Mouse (Mus musculus) heart, postnatal 14 days (tissue): ENCODE measurements around the gene Sclt1. TPM values are rescaled to one million over a fixed set of nuclear protein-coding genes. Genes with fewer than 3 reads are reported as not detected.
A peak's percentile ranks its signal among the peaks of the same experiment; 100 is the strongest.
"Not testable (repeated sequence)": the region's sequence is repeated elsewhere in the genome, so short reads cannot be mapped to it uniquely, and the experiment has no call there.

Experiments used
- DNase-seq, 2 experiments: peaks; one replicate each; pipeline ENCODE4 v3.0.0; 2021 to 2022
- intact Hi-C: fragments of 180-260 bp; cut with DNase I; formaldehyde crosslinking; loops from one replicate; pipeline ENCODE4 v1.15.1; 2025
- long read RNA-seq, 2 experiments: library from polyadenylated mRNA; stranded (forward); transcript quantifications; one replicate each; pipeline ENCODE4 v2.0.0; 2021
- total RNA-seq, 2 experiments: library from RNA; stranded (reverse); gene quantifications; 2 replicates each; pipeline ENCODE4 v1.2.3; 2021

The Sclt1 gene
- 1 to 10 TPM; 6.9 to 7.6 TPM for total RNA-seq
- long read RNA-seq, experiment 1, transcript Sclt1-201 (21 exons, 3,005 nt): major isoform, 12 of 16 reads
- long read RNA-seq, experiment 1, partial matches to known transcripts: 1 of 16 reads
- long read RNA-seq, experiment 1, other reads (novel, unspliced or antisense): 3 of 16 reads
- long read RNA-seq, experiment 2, transcript Sclt1-201 (21 exons, 3,005 nt): major isoform, 6 of 8 reads
- long read RNA-seq, experiment 2, partial matches to known transcripts: 1 of 8 reads
- long read RNA-seq, experiment 2, other reads (novel, unspliced or antisense): 1 of 8 reads

DNA sequence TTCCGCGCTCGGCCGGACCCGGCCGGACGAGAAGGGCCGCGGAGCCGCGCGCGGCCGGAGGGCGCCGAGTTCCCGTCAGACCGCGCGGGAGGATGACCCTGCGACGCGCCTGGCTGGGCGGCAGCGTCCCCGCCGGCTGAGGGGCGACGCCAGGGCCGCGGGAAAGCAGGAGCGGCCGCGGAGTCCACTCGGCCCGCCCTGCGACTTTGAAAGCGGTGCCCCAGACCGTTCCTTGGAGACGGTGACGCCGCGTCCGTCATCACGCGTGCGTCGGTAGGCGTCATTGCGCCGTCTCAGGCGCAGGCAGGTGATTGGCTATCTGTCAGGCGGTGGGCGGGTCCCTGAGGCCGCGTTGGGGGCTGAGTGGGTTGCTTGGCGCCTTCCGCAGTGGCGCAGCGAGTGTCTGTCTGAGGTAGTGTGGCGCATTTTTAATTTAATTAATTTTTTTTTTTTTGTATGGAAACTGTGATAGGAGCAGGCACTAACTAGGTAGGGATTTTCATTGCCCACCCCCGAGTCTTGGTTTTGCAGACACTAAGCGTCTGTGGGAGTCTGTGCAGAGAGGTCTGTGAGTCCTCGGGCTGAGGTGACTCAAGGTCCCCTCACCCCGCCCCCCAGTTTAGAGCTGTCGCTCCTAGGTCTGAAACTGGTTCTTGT lies at the start of gene Sclt1, which contains the start of gene D3Ertd751e:
TSS of gene Sclt1 (minus strand) at position 237 of the 657 bp plus-strand sequence.
TSS of gene D3Ertd751e (plus strand) at position 334 of the 657 bp plus-strand sequence.
- intact Hi-C loops: loop anchor here (5.0 to 10.0 kb wide), 3 partner anchors 175 to 668 kb away; no protein-coding TSS in a partner anchor
- DNase-seq: peak; percentile 97 to 98

DNA sequence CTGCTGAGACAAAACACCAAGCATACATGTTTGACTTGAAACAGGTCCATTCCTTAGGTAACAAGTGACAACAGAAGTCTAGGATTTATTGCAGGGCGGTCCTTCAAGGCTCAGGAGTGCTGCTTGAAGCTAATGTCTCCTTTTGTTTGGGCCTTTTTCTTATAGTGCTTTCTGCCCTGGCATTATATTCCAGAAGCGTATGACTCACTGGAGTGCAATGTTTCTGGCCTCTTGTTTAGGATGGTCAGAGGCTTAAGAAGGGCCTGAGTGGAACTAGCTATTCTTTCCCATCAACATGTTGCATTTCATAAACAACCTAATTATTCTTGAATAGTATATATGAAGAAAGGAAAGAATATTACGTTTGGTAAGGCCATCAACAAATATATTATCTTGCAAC lies 19.8 kb upstream of the Sclt1 start:
- intact Hi-C loops: no loop called here
- no peak for DNase-seq

DNA sequence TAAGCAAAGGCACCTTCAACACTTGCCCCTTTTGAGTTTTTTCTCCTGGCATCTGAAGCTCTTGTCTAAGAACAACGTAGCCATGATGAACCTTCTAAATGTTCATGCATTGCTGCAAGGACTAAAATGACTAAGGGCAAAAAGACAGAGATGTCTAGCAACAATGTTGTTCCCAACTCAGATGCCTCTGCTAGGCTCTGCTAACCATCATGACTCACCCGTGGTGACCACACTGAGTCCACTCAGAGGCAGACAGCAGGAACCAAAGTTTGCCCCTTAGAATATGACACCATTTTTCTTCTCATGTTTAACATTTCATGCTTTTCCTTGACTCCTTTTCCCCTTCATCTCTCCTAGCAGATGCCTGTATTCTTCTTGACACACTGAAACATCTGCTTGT lies 12.2 kb upstream of the Sclt1 start:
- DNase-seq: no peak
- intact Hi-C loops: no loop called here

DNA sequence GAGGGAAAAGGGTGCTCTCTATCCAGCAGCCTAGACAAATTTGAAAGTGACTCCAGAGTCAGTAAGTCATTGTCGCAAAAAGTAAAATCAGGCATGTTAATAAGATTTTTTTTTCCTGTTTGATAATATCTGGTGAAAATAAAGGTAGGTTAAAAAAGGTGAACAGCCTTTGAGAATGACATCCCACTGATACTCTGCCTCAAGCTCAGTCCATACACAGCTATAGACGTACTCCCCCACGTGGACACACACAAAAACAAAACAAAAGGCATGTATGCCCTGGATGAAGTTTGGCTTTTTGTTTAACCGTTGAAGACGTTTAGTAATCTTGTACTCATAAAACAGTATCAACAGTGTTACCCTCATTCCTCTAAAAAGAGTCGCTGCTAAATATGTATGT lies 1.1 kb upstream of the Sclt1 start:
- DNase-seq: peak in 1 of 2 experiments; percentile 3
- intact Hi-C loops: loop anchor here (5.0 to 10.0 kb wide), 3 partner anchors 176 to 669 kb away; no protein-coding TSS in a partner anchor

DNA sequence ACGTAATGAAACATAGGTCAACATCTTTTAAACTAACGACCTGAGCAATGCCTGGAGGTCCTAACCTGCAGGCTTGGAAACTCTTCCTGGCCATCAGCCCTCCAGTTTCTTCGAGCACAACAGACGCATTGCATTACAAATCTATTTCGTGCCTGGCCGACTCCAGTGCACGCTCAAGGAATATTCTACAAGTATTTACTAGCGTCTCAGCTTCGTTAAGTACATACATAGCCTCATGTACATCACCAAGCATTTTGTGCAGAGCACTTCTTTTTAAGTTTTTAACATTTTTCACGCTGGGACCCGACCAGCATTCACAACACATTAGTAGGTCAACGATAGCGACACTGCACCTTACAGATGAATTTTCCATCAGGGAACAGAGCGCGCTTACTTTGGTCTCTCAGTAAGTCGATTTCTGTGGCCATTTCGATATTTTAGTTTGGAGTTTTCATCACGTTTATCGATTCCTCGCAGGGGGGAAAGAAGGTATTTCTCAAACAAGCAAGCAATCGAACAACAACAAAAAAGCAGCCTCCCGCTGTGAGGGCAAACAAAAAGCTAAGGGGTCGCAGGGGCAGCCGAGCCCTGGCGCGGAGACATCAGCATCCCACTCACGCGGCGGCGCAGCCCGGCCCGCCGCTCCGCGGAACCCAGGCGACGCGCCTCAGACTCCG lies 575 bp downstream of the Sclt1 start:
- intact Hi-C loops: loop anchor here (5.0 to 10.0 kb wide), 3 partner anchors 174 to 667 kb away; no protein-coding TSS in a partner anchor
- DNase-seq: peak in 1 of 2 experiments; percentile 12

DNA sequence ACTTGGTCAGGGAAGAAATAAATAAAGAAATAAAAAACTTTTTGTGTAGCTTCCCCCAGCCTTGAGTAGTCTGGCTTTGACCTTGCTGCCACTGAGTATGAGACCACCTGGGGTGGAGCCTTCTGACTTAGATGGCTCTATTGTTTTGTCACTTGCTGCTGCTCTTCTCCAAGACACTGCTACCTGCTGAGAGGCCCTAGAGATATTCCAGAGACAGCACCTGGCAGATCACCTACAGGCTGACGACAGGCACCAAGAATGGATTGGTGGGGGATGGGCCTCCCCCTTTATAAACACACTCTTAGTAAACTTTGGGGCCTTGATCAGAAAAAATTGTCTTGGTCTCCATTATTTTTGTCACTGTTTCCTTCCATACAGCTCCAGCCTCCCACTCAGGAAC lies 46.6 kb downstream of the Sclt1 start:
- no peak for DNase-seq
- intact Hi-C loops: no loop called here

DNA sequence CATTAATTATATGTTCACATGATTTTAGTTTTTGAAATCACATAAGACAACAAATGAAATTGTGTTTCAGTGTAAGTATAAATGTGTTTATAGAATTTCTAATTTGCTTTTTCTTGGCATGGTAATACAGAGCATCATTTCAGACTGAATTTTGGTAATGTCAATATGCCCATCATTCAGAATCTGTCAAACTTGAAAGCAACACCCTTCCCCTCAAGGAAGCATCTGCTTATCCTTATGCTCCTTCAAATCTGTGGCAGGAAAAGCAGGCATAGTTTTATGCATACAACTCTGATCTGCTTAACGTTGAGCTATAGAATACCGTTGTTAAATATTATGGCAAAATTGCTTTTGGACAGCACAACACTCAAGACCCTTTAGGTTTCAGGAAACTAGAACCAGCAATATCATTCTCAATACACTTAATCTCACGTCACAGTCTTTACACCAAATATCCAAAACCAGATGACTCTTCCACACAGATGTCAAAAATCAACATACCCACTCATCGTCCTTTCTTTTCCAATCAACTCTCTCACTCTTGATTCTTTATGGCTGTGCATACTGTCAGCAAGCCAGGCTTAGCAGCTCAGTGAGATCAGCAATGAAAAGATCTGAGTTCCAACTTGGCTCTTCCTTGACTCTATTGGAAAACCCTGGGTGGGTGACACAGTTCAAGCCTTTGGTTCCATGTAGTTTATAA lies 49.7 kb downstream of the Sclt1 start:
- DNase-seq: no peak
- intact Hi-C loops: no loop called here

DNA sequence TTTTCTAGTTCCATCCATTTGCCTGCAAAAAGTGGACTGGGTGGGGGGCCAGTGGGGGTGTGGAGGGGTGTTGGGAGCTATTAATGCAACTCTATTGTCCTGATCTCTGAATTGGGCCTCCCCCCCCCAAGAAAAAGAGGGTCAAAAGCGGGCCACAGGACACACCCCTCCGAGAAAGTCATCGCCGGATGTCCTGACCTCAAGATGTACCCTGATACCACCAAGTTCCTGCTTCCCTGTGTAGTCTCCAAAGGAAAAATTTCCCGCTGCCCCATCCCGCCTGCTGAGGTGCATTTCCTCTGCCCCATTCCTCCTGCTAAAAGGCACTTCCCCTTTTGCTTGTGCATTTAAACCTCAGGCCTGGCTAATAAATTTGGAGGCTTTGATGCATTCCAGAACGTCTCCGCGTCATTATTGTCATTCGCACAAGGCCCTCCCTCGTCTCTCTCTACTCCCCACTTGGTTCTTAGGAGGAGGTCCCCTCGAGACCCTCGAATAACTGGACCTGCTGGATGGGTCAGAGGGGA lies 52.1 kb downstream of the Sclt1 start:
- DNase-seq, intact Hi-C loops: not testable (repeated sequence)

DNA sequence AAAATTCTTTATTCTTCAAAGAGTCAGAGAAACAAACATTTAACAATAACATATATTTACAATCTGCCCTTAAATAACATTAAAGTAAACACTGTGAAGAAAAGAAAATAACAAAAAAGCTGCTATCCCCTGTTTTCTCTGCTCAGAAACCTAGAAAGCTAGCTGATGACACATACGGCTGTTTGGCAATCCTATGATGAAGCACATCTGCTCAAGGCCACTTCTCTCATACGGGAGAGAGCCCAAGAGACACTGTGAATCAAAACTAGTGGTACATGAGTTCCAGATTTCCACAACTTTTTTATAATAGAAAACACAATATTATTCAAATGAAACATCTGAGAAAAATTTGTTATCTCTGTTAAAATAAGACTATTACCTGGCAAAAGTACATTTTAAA lies 55.9 kb downstream of the Sclt1 start:
- intact Hi-C loops: no loop called here
- DNase-seq: no peak

DNA sequence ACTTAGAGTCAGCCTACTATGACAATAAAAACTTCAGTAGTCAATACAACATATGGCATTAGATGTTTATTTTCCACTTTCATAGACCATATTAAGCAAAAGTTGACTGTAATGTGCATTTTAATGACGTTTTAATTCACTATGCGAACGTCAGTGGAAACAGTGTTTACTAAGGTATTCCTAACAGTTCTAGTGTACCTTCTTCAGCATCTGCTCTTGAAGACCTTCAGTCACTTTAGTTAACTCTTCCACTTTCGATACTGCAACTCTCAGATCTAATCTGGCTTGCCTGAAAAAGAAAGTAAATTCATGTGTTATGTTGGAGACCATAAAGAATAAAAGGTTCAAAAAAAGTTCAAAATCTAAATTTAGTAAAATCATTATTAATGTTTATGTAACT lies 60.2 kb downstream of the Sclt1 start:
- no peak for DNase-seq
- intact Hi-C loops: no loop called here

DNA sequence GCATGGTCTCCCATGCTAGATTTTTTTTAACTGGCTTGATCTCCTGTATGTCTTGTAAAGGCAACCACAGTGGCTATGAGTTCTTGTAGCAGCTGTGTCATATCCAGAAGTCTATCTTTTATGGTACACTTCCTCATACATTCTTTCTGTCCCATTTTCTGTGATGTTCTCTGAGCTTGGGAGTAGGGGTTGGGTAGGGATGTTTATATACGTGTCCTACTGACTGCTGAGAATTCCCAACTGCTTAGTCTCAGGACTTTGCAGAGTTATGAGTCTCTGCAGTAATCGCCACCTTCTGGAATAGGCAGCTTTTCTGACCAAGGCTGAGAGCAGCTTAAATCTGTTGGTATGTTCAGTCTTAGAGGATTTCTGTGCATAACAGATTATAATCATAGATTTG lies 65.7 kb downstream of the Sclt1 start:
- intact Hi-C loops: no loop called here
- no peak for DNase-seq

DNA sequence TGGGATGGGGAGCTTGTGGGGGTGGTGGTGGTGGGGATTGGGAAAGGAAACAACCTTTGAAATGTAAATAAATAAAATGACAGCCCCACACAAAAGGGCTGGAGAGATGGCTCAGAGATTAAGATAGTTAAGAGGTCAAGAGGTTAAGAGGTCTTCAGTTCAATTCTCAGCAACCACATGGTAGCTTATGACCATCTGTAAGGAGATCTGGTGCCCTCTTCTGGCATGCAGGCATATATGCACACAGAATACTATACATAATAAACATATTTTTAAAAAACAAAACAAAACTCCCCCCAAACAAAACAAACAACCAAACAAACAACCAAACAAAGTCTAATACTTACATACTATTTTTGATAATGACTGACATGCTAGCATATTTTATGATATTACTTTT lies 67.5 kb downstream of the Sclt1 start:
- DNase-seq: no peak
- intact Hi-C loops: loop anchor here (5.0 kb wide), 1 partner anchor 492 kb away; no protein-coding TSS in a partner anchor

DNA sequence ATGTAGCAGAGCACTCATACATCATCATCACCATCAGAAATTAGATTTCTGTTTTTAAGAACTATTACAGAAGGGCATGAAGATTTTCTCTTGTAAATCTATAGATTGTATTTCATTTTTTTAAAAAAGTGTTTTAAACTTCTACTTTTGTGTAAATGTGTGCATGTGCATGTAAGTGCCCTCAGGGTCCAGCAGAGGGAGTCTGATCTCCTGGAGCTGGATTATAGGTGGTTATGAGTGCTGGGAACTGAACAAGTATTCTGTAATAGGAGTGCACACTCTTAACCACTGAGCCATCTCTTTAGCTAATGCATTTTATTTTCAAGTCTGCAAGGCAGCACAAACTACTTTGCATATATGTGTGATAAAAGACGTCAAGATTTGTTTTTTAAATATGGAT lies 86.7 kb downstream of the Sclt1 start:
- intact Hi-C loops: no loop called here
- no peak for DNase-seq

DNA sequence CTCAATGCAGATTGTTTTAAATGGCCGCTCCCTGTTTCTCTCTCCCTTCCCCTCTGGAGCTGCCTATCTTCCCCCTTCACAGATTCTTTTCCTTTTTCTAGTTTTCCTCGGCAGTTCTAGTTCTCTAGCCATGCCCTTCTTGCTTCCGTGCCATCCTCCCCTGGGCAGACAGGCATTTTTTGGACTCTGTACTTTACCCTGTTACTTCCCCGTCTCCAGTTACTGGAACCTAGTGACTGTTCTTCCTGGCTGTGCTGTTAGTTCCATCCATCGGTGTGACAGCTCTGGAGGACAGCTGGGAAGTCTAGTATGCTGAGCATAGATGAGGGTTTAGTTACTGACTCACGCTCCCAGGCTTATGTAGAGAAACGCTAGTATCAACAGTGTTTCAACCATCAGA lies 121.3 kb downstream of the Sclt1 start:
- intact Hi-C loops: no loop called here
- no peak for DNase-seq

DNA sequence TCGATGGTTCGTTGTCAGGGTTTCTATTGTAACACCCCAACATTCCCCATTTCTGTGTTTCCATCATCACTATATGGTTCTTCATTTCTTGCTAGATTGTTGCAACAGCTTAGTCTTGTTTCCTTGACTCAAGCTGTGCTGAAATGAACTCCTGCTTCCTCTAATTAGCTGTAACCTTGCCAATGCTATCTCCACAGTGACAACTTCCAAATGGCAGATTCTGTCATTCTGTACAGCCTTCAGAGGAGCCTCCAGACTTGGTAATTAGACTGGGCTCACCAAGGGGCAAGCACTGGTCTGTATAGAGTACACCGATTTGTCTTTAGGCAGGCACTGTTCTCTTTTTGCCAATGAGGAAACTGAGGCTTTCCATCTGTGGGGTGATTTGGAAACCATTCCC lies 123.8 kb downstream of the Sclt1 start:
- no peak for DNase-seq

DNA sequence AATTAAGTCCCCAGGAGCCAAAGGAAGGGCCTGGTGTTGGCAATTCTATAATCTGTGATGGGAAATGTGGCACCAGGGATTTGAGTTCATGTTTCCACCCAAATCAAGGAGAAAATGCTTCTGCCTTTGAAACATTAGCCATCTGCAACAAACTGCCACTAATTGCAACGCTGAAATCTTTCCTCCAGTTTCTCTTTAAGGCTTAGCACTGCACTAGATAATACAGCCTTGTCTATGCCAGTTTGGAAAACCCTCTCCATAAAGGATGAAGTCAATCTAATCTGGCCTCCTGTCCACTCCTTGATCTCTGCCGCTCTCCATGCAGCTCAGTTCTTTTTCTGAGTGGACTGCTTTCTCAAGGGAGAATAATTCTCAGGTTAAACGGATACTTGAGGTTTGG lies 124.3 kb downstream of the Sclt1 start:
- intact Hi-C loops: no loop called here
- no peak for DNase-seq

More for the DNA sequence above, 123.8 kb downstream of the Sclt1 start:
- intact Hi-C loops: no loop called here

DNA sequence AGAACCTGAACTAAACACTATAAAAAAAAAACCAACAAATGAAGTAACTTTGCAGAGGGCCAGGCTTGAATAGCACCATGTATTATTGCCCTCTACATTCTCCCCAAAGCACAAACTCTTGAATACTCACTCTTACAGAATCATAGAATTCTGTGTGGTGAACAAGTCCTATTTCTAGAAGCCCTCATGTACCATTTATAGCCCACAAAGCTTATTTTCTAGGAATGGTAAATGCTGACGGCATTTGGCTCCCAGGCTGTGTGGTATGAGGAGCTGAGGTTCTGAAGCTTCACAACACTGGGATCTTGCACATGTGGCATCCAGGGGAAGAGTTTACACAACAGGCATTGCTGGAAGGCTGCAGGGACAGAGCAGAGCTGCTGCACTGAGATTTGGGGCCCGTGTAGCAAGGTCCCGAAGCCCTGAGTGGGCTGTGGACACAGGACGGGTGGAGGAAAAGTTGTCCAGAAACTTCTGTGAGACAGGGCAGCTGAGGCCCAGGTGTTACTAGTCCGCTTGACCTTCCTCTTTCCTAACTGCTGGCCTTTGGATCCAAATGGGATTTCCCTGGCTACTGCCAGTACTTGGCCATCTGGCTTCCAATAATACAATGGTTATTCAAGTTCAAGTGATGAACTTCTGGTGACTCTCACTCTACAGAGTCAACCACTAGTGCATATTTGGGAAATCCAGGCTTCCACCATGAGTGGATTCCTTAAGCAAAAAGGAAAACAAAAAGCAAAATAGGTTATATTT lies 127.9 kb downstream of the Sclt1 start:
- DNase-seq: no peak
- intact Hi-C loops: no loop called here

DNA sequence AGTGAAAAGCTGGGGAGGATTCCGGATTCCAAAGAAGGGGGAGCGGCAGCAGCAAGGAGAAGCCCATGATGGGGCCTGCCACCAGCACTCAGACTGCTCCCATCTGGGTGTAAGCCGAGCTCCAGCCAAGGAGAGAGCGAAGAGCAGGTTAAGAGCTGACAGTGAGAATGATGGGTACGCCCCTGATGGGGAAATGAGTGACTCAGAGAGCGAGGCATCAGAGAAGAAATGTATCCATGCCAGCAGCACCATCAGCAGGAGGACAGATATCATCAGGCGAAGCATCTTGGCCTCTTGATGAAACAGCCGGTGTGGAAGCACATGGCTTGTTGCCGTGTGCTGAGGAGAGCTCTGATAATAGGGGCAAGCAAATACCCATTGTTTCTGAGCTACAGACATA lies 128.6 kb downstream of the Sclt1 start:
- no peak for DNase-seq
- intact Hi-C loops: no loop called here

DNA sequence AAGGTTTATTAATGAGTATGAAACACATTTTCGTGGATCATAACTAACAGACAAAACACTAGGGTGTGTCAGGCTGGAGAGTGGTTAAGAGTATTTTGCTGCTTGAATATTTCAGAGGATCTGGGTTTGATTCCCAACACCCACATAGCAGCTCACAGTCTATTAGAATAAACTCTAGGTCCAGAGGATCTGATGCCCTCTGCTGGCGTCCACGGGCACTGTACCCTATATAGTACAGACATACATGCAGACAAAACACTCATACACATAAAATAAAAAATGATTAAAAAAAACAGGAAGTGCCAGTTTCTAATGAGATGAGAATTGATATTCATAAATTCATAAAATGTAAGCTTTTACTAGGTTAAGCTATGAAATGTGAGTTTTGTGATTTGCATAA lies 130.1 kb downstream of the Sclt1 start:
- intact Hi-C loops: no loop called here
- no peak for DNase-seq

DNA sequence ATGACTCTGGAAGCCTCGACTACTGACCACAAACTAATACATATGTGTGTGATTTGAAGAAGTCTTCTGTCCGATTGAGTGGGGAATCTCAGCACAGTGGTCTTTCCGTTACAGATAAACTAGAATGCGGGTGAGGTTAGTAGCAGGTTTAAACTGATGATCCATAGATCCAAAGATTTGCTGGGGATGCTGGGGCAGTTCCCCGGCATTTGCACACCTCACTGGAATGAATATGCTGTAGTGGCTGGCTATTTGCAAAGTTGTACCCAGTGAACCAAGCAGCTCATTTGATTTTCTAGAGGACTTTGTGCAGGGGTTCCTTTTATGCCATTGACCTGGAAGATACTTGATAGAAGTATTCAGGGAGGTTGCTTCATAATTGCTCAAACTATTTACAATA lies 133.2 kb downstream of the Sclt1 start:
- intact Hi-C loops: no loop called here
- DNase-seq: no peak
